Mouse (Mus musculus): ENCODE results near the gene Vkorc1l1. TPM values are rescaled to one million over a fixed set of nuclear protein-coding genes. Genes with fewer than 3 reads are reported as not detected.
"Not testable (repeated sequence)": the region's sequence is repeated elsewhere in the genome, so short reads cannot be mapped to it uniquely, and the experiment has no call there.

The Vkorc1l1 gene
- polyA plus RNA-seq, 1 experiment from 2014 or later, result 22.6 TPM

GRCm38 (mm10) chr5:129915491-129915890, 26.3 kb upstream of the Vkorc1l1 start:
- H3K36me3 ChIP-seq (ENCODE audit: control insufficient read depth, insufficient read depth, low read length); H3K4me3 ChIP-seq (ENCODE audit: low read length); ATAC-seq; H3K4me1 ChIP-seq (ENCODE audit: control insufficient read depth, insufficient read depth, low read depth, low read length); H3K27ac ChIP-seq (ENCODE audit: low read depth, low read length); H3K27me3 ChIP-seq (replicated peaks; ENCODE audit: control insufficient read depth, insufficient read depth, low read length); H3K9me3 ChIP-seq (ENCODE audit: control insufficient read depth, low read length); H3K4me2 ChIP-seq (ENCODE audit: low read length); H3K9ac ChIP-seq (ENCODE audit: low read depth, low read length): not testable (repeated sequence)
- 90% methylated on average over 11 of the region's 11 CpGs for WGBS

- 92% methylated on average over 24 of the region's 24 CpGs for WGBS
- no peak overlapping the region for H3K9ac ChIP-seq (ENCODE audit: low read depth, low read length)
- ATAC-seq, result no peak
- H3K36me3 ChIP-seq (ENCODE audit: control insufficient read depth, insufficient read depth, low read length), result no peaks in the 10 kb centered on the region
- H3K4me1 ChIP-seq (ENCODE audit: control insufficient read depth, insufficient read depth, low read depth, low read length), result no peaks in the 10 kb centered on the region
- no peak overlapping the region for H3K4me3 ChIP-seq (ENCODE audit: low read length)
- no peak overlapping the region for H3K4me2 ChIP-seq (ENCODE audit: low read length)
- no peak overlapping the region for H3K27ac ChIP-seq (ENCODE audit: low read depth, low read length)
- H3K9me3 ChIP-seq (ENCODE audit: control insufficient read depth, low read length), result no peaks in the 10 kb centered on the region
- no peaks in the 10 kb centered on the region for H3K27me3 ChIP-seq (replicated peaks; ENCODE audit: control insufficient read depth, insufficient read depth, low read length)
Observed at GRCm38 (mm10) chr5:129918065-129918651, 23.6 kb upstream of the Vkorc1l1 start.

- Histone ChIP-seq H3K4me3 (ENCODE audit: low read length) (no peak overlapping the region), H3K4me2 (ENCODE audit: low read length) (no peak overlapping the region), H3K36me3 (ENCODE audit: control insufficient read depth, insufficient read depth, low read length) (no peaks in the 10 kb centered on the region), H3K4me1 (ENCODE audit: control insufficient read depth, insufficient read depth, low read depth, low read length) (no peaks in the 10 kb centered on the region), H3K27ac (ENCODE audit: low read depth, low read length) (no peak overlapping the region), H3K9ac (ENCODE audit: low read depth, low read length) (no peak overlapping the region), H3K27me3 (replicated peaks; ENCODE audit: control insufficient read depth, insufficient read depth, low read length) (no peaks in the 10 kb centered on the region), H3K9me3 (ENCODE audit: control insufficient read depth, low read length) (no peaks in the 10 kb centered on the region)
- WGBS, result 82% methylated on average over 9 of the region's 9 CpGs
- ATAC-seq, result no peak
Observed at GRCm38 (mm10) chr5:129918752-129919151, 23.0 kb upstream of the Vkorc1l1 start.

- Histone ChIP-seq H3K27ac (ENCODE audit: low read depth, low read length) (no peak overlapping the region), H3K4me1 (ENCODE audit: control insufficient read depth, insufficient read depth, low read depth, low read length) (no peaks in the 10 kb centered on the region), H3K9me3 (ENCODE audit: control insufficient read depth, low read length) (no peaks in the 10 kb centered on the region), H3K27me3 (replicated peaks; ENCODE audit: control insufficient read depth, insufficient read depth, low read length) (no peaks in the 10 kb centered on the region), H3K4me2 (ENCODE audit: low read length) (no peak overlapping the region), H3K9ac (ENCODE audit: low read depth, low read length) (no peak overlapping the region), H3K4me3 (ENCODE audit: low read length) (no peak overlapping the region), H3K36me3 (ENCODE audit: control insufficient read depth, insufficient read depth, low read length) (no peaks in the 10 kb centered on the region)
- no peak for ATAC-seq
- WGBS, result 72% methylated on average over 8 of the region's 8 CpGs
Observed at GRCm38 (mm10) chr5:129919320-129919719, 22.4 kb upstream of the Vkorc1l1 start.

- WGBS, result 93% methylated on average over 4 of the region's 4 CpGs
- Histone ChIP-seq H3K27me3 (replicated peaks; ENCODE audit: control insufficient read depth, insufficient read depth, low read length) (no peaks in the 10 kb centered on the region), H3K36me3 (ENCODE audit: control insufficient read depth, insufficient read depth, low read length) (no peaks in the 10 kb centered on the region), H3K4me2 (ENCODE audit: low read length) (no peak overlapping the region), H3K4me3 (ENCODE audit: low read length) (no peak overlapping the region), H3K27ac (ENCODE audit: low read depth, low read length) (no peak overlapping the region), H3K4me1 (ENCODE audit: control insufficient read depth, insufficient read depth, low read depth, low read length) (no peaks in the 10 kb centered on the region), H3K9me3 (ENCODE audit: control insufficient read depth, low read length) (no peaks in the 10 kb centered on the region), H3K9ac (ENCODE audit: low read depth, low read length) (no peak overlapping the region)
- no peak for ATAC-seq
Observed at GRCm38 (mm10) chr5:129921972-129922371, 19.8 kb upstream of the Vkorc1l1 start.

- H3K4me2 ChIP-seq (ENCODE audit: low read length), result no peak overlapping the region
- H3K9me3 ChIP-seq (ENCODE audit: control insufficient read depth, low read length), result no peaks in the 10 kb centered on the region
- ATAC-seq, result no peak
- H3K9ac ChIP-seq (ENCODE audit: low read depth, low read length), result no peak overlapping the region
- H3K4me1 ChIP-seq (ENCODE audit: control insufficient read depth, insufficient read depth, low read depth, low read length), result no peaks in the 10 kb centered on the region
- WGBS, result 91% methylated on average over 8 of the region's 8 CpGs
- no peaks in the 10 kb centered on the region for H3K27me3 ChIP-seq (replicated peaks; ENCODE audit: control insufficient read depth, insufficient read depth, low read length)
- no peak overlapping the region for H3K4me3 ChIP-seq (ENCODE audit: low read length)
- no peak overlapping the region for H3K27ac ChIP-seq (ENCODE audit: low read depth, low read length)
- no peaks in the 10 kb centered on the region for H3K36me3 ChIP-seq (ENCODE audit: control insufficient read depth, insufficient read depth, low read length)
Observed at GRCm38 (mm10) chr5:129924820-129925452, 16.8 kb upstream of the Vkorc1l1 start.

GRCm38 (mm10) chr5:129925933-129926332, 15.8 kb upstream of the Vkorc1l1 start:
- no peak overlapping the region for H3K4me2 ChIP-seq (ENCODE audit: low read length)
- 81% methylated on average over 5 of the region's 5 CpGs for WGBS
- H3K9me3 ChIP-seq (ENCODE audit: control insufficient read depth, low read length), result no peaks in the 10 kb centered on the region
- H3K27me3 ChIP-seq (replicated peaks; ENCODE audit: control insufficient read depth, insufficient read depth, low read length), result no peaks in the 10 kb centered on the region
- no peak overlapping the region for H3K9ac ChIP-seq (ENCODE audit: low read depth, low read length)
- H3K4me3 ChIP-seq (ENCODE audit: low read length), result no peak overlapping the region
- no peak overlapping the region for H3K27ac ChIP-seq (ENCODE audit: low read depth, low read length)
- no peak for ATAC-seq
- H3K4me1 ChIP-seq (ENCODE audit: control insufficient read depth, insufficient read depth, low read depth, low read length), result no peaks in the 10 kb centered on the region
- no peaks in the 10 kb centered on the region for H3K36me3 ChIP-seq (ENCODE audit: control insufficient read depth, insufficient read depth, low read length)

- no peak overlapping the region for H3K9ac ChIP-seq (ENCODE audit: low read depth, low read length)
- WGBS, result 50% methylated on average over 9 of the region's 9 CpGs
- no peak overlapping the region for H3K4me3 ChIP-seq (ENCODE audit: low read length)
- no peak overlapping the region for H3K4me2 ChIP-seq (ENCODE audit: low read length)
- no peaks in the 10 kb centered on the region for H3K9me3 ChIP-seq (ENCODE audit: control insufficient read depth, low read length)
- H3K27ac ChIP-seq (ENCODE audit: low read depth, low read length), result no peak overlapping the region
- H3K4me1 ChIP-seq (ENCODE audit: control insufficient read depth, insufficient read depth, low read depth, low read length), result no peaks in the 10 kb centered on the region
- H3K27me3 ChIP-seq (replicated peaks; ENCODE audit: control insufficient read depth, insufficient read depth, low read length), result no peaks in the 10 kb centered on the region
- ATAC-seq, result no peak
- H3K36me3 ChIP-seq (ENCODE audit: control insufficient read depth, insufficient read depth, low read length), result no peaks in the 10 kb centered on the region
Observed at GRCm38 (mm10) chr5:129929924-129930855, 11.6 kb upstream of the Vkorc1l1 start.

GRCm38 (mm10) chr5:129936941-129937340, 4.8 kb upstream of the Vkorc1l1 start:
- no peak overlapping the region for H3K4me3 ChIP-seq (ENCODE audit: low read length)
- ATAC-seq, result no peak
- H3K36me3 ChIP-seq (ENCODE audit: control insufficient read depth, insufficient read depth, low read length), result no peaks in the 10 kb centered on the region
- H3K9ac ChIP-seq (ENCODE audit: low read depth, low read length), result no peak overlapping the region
- H3K27me3 ChIP-seq (replicated peaks; ENCODE audit: control insufficient read depth, insufficient read depth, low read length), result no peaks in the 10 kb centered on the region
- WGBS, result 46% methylated on average over 4 of the region's 4 CpGs
- H3K27ac ChIP-seq (ENCODE audit: low read depth, low read length), result no peak overlapping the region
- H3K4me1 ChIP-seq (ENCODE audit: control insufficient read depth, insufficient read depth, low read depth, low read length), result no peaks in the 10 kb centered on the region
- H3K9me3 ChIP-seq (ENCODE audit: control insufficient read depth, low read length), result no peaks in the 10 kb centered on the region
- no peak overlapping the region for H3K4me2 ChIP-seq (ENCODE audit: low read length)

Measured in hindbrain, embryonic 16.5 days (tissue).